Mouse (Mus musculus) midbrain, embryonic 11.5 days (tissue): ENCODE results near the gene Brpf3. TPM values are rescaled to one million over a fixed set of nuclear protein-coding genes. Genes with fewer than 3 reads are reported as not detected.

Experiments
- ATAC-seq: fragments of 200-750 bp; cut with Nextera tagmentation; 2 replicates; pipeline ENCODE4 v1.8.0; 2017; ENCODE audit warnings: moderate TSS enrichment, moderate library complexity; ENCODE audit not compliant: low FRiP score
- DNase-seq: peaks from one replicate; pipeline ENCODE4 v3.0.0; 2015; ENCODE audit warnings: low spot score; ENCODE audit errors: missing footprints
- H3K27ac ChIP-seq: fragments of 300-500 bp; sonication (generic); 2 replicates; pipeline ENCODE4 v1.5.1; 2014; ENCODE audit warnings: low read depth, low read length
- H3K27me3 ChIP-seq: fragments of 300-500 bp; sonication (generic); 2 replicates; pipeline ENCODE4 v1.6.1; 2014; ENCODE audit warnings: mild to moderate bottlenecking, low read length, moderate library complexity, mixed read lengths; ENCODE audit not compliant: control insufficient read depth, insufficient read depth
- H3K36me3 ChIP-seq: fragments of 300-500 bp; sonication (generic); 2 replicates; pipeline ENCODE4 v1.6.1; 2014; ENCODE audit warnings: mild to moderate bottlenecking, low read length, moderate library complexity, mixed read lengths; ENCODE audit not compliant: control insufficient read depth, insufficient read depth
- H3K4me1 ChIP-seq: fragments of 300-500 bp; sonication (generic); 2 replicates; pipeline ENCODE4 v1.6.1; 2014; ENCODE audit warnings: low read length; ENCODE audit not compliant: control insufficient read depth, insufficient read depth
- H3K4me2 ChIP-seq: fragments of 300-500 bp; sonication (generic); 2 replicates; pipeline ENCODE4 v1.6.1; 2014; ENCODE audit warnings: mild to moderate bottlenecking, moderate library complexity
- H3K4me3 ChIP-seq: fragments of 300-500 bp; sonication (generic); 2 replicates; pipeline ENCODE4 v1.5.1; 2014; ENCODE audit warnings: low read depth, low read length
- H3K9ac ChIP-seq: fragments of 300-500 bp; sonication (generic); 2 replicates; pipeline ENCODE4 v1.6.1; 2014; ENCODE audit warnings: low read length
- H3K9me3 ChIP-seq: fragments of 300-500 bp; sonication (generic); 2 replicates; pipeline ENCODE4 v1.6.1; 2016; ENCODE audit warnings: low read length; ENCODE audit not compliant: control insufficient read depth
- WGBS: fragments of 180-500 bp; shearing (Covaris S2); extraction: QIAGEN DNeasy Blood & Tissue Kit; methylation state at CpG from one replicate; pipeline ENCODE4 v1.1.7; 2014; 5-methylcytosine and 5-hydroxymethylcytosine counted together
- polyA plus RNA-seq: library from polyadenylated mRNA; unstranded; fragments of >200 nt; fragmentation: Nextera tagmentation; extraction: Ambion mirVana; gene quantifications from 2 replicates; pipeline ENCODE4 v1.2.1, GENCODE M21; 2014

Brpf3 gene
- polyA plus RNA-seq, result 6.5 and 9.7 TPM in 2 replicates

GRCm38 (mm10) chr17:28800671-28801412 is at the start of gene Brpf3:
Gene Brpf3 (plus strand): TSS chr17:28801090.
- 0% methylated on average over 27 of the region's 99 CpGs for WGBS
- Histone ChIP-seq H3K4me1 (peaks cover 25% of the 10 kb centered on the region), H3K4me2 (peak within 1 kb of the TSS; percentile 97), H3K9ac (peak within 1 kb of the TSS; percentile 100), H3K36me3 (peaks cover under 1% of the 10 kb centered on the region; the same call in 1 of the 2 replicates), H3K27ac (peak within 1 kb of the TSS; percentile 97), H3K27me3 (no peaks in the 10 kb centered on the region), H3K9me3 (no peaks in the 10 kb centered on the region), H3K4me3 (peak within 1 kb of the TSS; percentile 100)
- DNase-seq (peak; percentile 97), ATAC-seq (peak; percentile 81)

- Histone ChIP-seq H3K9me3 (no peaks in the 10 kb centered on the region), H3K9ac (no peak overlapping the region), H3K4me2 (no peak overlapping the region), H3K27me3 (no peaks in the 10 kb centered on the region), H3K4me3 (no peak overlapping the region), H3K4me1 (no peaks in the 10 kb centered on the region), H3K27ac (no peak overlapping the region), H3K36me3 (no peaks in the 10 kb centered on the region)
- DNase-seq (no peak), ATAC-seq (no peak)
- WGBS, result 74% methylated on average over 5 of the region's 5 CpGs
These were observed 44.4 kb upstream of the Brpf3 start for GRCm38 (mm10) chr17:28756447-28756846.

- H3K36me3 ChIP-seq, result no peaks in the 10 kb centered on the region
- no peak overlapping the region for H3K4me3 ChIP-seq
- H3K4me2 ChIP-seq, result no peak overlapping the region
- no peak overlapping the region for H3K9ac ChIP-seq
- no peaks in the 10 kb centered on the region for H3K27me3 ChIP-seq
- H3K27ac ChIP-seq, result no peak overlapping the region
- H3K4me1 ChIP-seq, result no peaks in the 10 kb centered on the region
- H3K9me3 ChIP-seq, result no peaks in the 10 kb centered on the region
- ATAC-seq (no peak), DNase-seq (no peak)
- 78% methylated on average over 2 of the region's 2 CpGs for WGBS
These were observed 43.4 kb upstream of the Brpf3 start for GRCm38 (mm10) chr17:28757470-28757869.

- Histone ChIP-seq H3K27ac (no peak overlapping the region), H3K4me2 (no peak overlapping the region), H3K9me3 (no peaks in the 10 kb centered on the region), H3K4me1 (no peaks in the 10 kb centered on the region), H3K9ac (no peak overlapping the region), H3K36me3 (no peaks in the 10 kb centered on the region), H3K4me3 (no peak overlapping the region), H3K27me3 (no peaks in the 10 kb centered on the region)
- WGBS, result 78% methylated on average over 8 of the region's 8 CpGs
- ATAC-seq (no peak), DNase-seq (no peak)
These were observed 40.1 kb upstream of the Brpf3 start for GRCm38 (mm10) chr17:28760736-28761312.

GRCm38 (mm10) chr17:28761871-28762270 is 39.0 kb upstream of the Brpf3 start:
- DNase-seq, result peak; percentile 91
- no peak for ATAC-seq
- Histone ChIP-seq H3K27ac (no peak overlapping the region), H3K4me3 (no peak overlapping the region), H3K4me1 (no peaks in the 10 kb centered on the region), H3K36me3 (no peaks in the 10 kb centered on the region), H3K27me3 (no peaks in the 10 kb centered on the region), H3K4me2 (no peak overlapping the region), H3K9me3 (no peaks in the 10 kb centered on the region), H3K9ac (no peak overlapping the region)
- WGBS, result 13% methylated on average over 3 of the region's 3 CpGs

- peaks cover 11% of the 10 kb centered on the region for H3K4me1 ChIP-seq
- ATAC-seq, result no peak
- WGBS, result 73% methylated on average over 3 of the region's 3 CpGs
- no peak for DNase-seq
- no peak overlapping the region for H3K27ac ChIP-seq
- H3K9me3 ChIP-seq, result no peaks in the 10 kb centered on the region
- H3K4me2 ChIP-seq, result no peak overlapping the region
- peaks cover 30% of the 10 kb centered on the region for H3K27me3 ChIP-seq
- H3K36me3 ChIP-seq, result no peaks in the 10 kb centered on the region
- no peak overlapping the region for H3K4me3 ChIP-seq
- no peak overlapping the region for H3K9ac ChIP-seq
These were observed 34.7 kb upstream of the Brpf3 start for GRCm38 (mm10) chr17:28766203-28766602.

GRCm38 (mm10) chr17:28766781-28767515 is 33.9 kb upstream of the Brpf3 start:
- H3K27me3 ChIP-seq, result peaks cover 31% of the 10 kb centered on the region
- no peak overlapping the region for H3K9ac ChIP-seq
- ATAC-seq (no peak), DNase-seq (no peak)
- 72% methylated on average over 11 of the region's 11 CpGs for WGBS
- H3K4me1 ChIP-seq, result peaks cover 11% of the 10 kb centered on the region
- H3K4me2 ChIP-seq, result no peak overlapping the region
- no peaks in the 10 kb centered on the region for H3K36me3 ChIP-seq
- no peak overlapping the region for H3K27ac ChIP-seq
- no peak overlapping the region for H3K4me3 ChIP-seq
- H3K9me3 ChIP-seq, result no peaks in the 10 kb centered on the region

- Histone ChIP-seq H3K27ac (no peak within 1 kb of the TSS), H3K4me1 (peaks cover 11% of the 10 kb centered on the region), H3K27me3 (peaks cover 31% of the 10 kb centered on the region), H3K36me3 (no peaks in the 10 kb centered on the region), H3K9me3 (no peaks in the 10 kb centered on the region), H3K9ac (peak within 1 kb of the TSS; percentile 33; the same call in 1 of the 2 replicates), H3K4me2 (peak within 1 kb of the TSS; percentile 44), H3K4me3 (peak within 1 kb of the TSS; percentile 27)
- DNase-seq (peak; percentile 83), ATAC-seq (no peak)
- WGBS, result 3% methylated on average over 35 of the region's 58 CpGs
These were observed 31.6 kb upstream of the Brpf3 start, which contains the start of gene Mapk13 for GRCm38 (mm10) chr17:28769121-28769874. Gene Mapk13 (plus strand): TSS chr17:28769297.
